Mouse (Mus musculus): Measurements from ENCODE around the gene Itgav. TPM values are rescaled to one million over a fixed set of nuclear protein-coding genes. Genes with fewer than 3 reads are reported as not detected.

Gene Itgav
- polyA plus RNA-seq, 2 experiments: 4.1 to 11.2 TPM

- 40% methylated on average over 9 of the region's 9 CpGs for WGBS (ENCODE audit: insufficient replicate concordance)
- Histone ChIP-seq H3K4me3 (ENCODE audit: insufficient read depth in 1 of 2, low read depth in 2 of 2, low read length in 2 of 2) (no peak overlapping the region), H3K27ac (no peak overlapping the region), H3K9me3 (ENCODE audit: control insufficient read depth, low read length) (no peaks in the 10 kb centered on the region), H3K36me3 (replicated peaks; ENCODE audit: control insufficient read depth, insufficient read depth, low read depth) (no peaks in the 10 kb centered on the region), H3K4me1 (replicated peaks; ENCODE audit: control insufficient read depth in 2 of 2, insufficient read depth in 2 of 2, low read length in 1 of 2) (peaks cover 0 to 11% of the 10 kb centered on the region in 2 experiments; a peak in 2 of 4 replicates), H3K9ac (replicated peaks) (no peak overlapping the region), H3K27me3 (ENCODE audit: control insufficient read depth, insufficient read depth, low read length) (no peaks in the 10 kb centered on the region), H3K4me2 (ENCODE audit: low read depth) (no peak overlapping the region)
- TF ChIP-seq CTCF (IDR thresholded peaks at IDR 0.05; ENCODE audit: low read depth) (no peak), EP300 (IDR thresholded peaks at IDR 0.05; ENCODE audit: low read depth) (no peak)
- DNase-seq (ENCODE audit: low read depth in 3 of 3, low spot score in 3 of 3) (no peak), ATAC-seq (ENCODE audit: insufficient read depth) (no peak)
Observed at GRCm38 (mm10) chr2:83739461-83740124, 15.4 kb downstream of the Itgav start.

DNA sequence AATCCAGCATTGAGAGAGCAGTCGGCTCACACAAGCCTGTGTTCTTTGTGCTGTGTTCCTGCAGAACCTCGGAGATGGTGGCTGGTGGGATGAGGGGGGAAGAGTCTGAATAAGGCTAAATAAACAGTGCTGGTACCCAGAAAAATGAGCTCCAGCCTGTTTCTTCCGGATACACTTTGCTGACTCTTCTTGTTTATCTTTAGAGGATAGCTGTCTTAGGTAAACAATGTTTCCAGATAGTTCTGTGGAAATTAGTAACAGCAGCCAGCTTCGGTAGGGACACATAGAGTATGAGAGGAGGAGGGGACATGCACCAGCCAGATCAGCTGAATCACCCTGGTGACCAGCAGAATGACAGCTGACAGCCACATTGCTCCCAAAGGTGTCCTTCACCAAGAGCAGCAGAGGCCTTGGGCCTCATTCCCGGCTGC, 16.4 kb downstream of the Itgav start:
- no peak for ATAC-seq (ENCODE audit: insufficient read depth)
- TF ChIP-seq CTCF (IDR thresholded peaks at IDR 0.05; ENCODE audit: low read depth) (no peak), EP300 (IDR thresholded peaks at IDR 0.05; ENCODE audit: low read depth) (no peak)
- 38% methylated on average over 5 of the region's 5 CpGs for WGBS (ENCODE audit: insufficient replicate concordance)
- no peak overlapping the region for H3K4me2 ChIP-seq (ENCODE audit: low read depth)
- H3K9me3 ChIP-seq (ENCODE audit: control insufficient read depth, low read length): no peaks in the 10 kb centered on the region
- no peak overlapping the region for H3K27ac ChIP-seq
- no peak for DNase-seq (ENCODE audit: low read depth in 3 of 3, low spot score in 3 of 3)
- no peaks in the 10 kb centered on the region for H3K27me3 ChIP-seq (ENCODE audit: control insufficient read depth, insufficient read depth, low read length)
- H3K9ac ChIP-seq (replicated peaks): no peak overlapping the region
- no peak overlapping the region for H3K4me3 ChIP-seq (ENCODE audit: insufficient read depth in 1 of 2, low read depth in 2 of 2, low read length in 2 of 2)
- H3K4me1 ChIP-seq (replicated peaks; ENCODE audit: control insufficient read depth in 2 of 2, insufficient read depth in 2 of 2, low read length in 1 of 2): peaks cover 0 to 11% of the 10 kb centered on the region in 2 experiments; a peak in 2 of 4 replicates
- no peaks in the 10 kb centered on the region for H3K36me3 ChIP-seq (replicated peaks; ENCODE audit: control insufficient read depth, insufficient read depth, low read depth)

DNA sequence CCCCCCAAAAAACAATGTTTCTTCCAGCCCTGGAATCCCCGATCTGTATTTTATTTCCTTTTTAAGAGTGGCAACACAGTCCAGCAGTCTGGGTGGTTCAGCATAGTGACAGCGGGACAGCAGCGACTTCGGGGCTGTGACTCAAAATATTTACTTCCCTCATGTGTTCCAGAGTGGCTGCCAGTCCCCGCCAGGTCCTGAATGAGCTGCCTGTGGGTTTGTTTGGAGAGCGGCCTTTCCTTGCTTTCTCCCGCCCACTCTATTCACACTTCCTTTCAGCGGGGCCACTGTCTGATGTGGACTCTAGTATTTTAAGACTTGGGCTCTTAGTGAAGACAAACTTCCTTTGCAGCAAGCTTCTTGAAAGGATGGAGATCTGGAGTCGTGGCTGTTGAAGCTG, 18.0 kb downstream of the Itgav start:
- ATAC-seq (ENCODE audit: insufficient read depth) (no peak), DNase-seq (ENCODE audit: low read depth in 3 of 3, low spot score in 3 of 3) (no peak)
- Histone ChIP-seq H3K27ac (no peak overlapping the region), H3K36me3 (replicated peaks; ENCODE audit: control insufficient read depth, insufficient read depth, low read depth) (no peaks in the 10 kb centered on the region), H3K27me3 (ENCODE audit: control insufficient read depth, insufficient read depth, low read length) (no peaks in the 10 kb centered on the region), H3K9me3 (ENCODE audit: control insufficient read depth, low read length) (no peaks in the 10 kb centered on the region), H3K4me2 (ENCODE audit: low read depth) (no peak overlapping the region), H3K9ac (replicated peaks) (no peak overlapping the region), H3K4me3 (ENCODE audit: insufficient read depth in 1 of 2, low read depth in 2 of 2, low read length in 2 of 2) (no peak overlapping the region), H3K4me1 (replicated peaks; ENCODE audit: control insufficient read depth in 2 of 2, insufficient read depth in 2 of 2, low read length in 1 of 2) (peaks cover 0 to 11% of the 10 kb centered on the region in 2 experiments; a peak in 2 of 4 replicates)
- 22% methylated on average over 9 of the region's 9 CpGs for WGBS (ENCODE audit: insufficient replicate concordance)
- TF ChIP-seq CTCF (IDR thresholded peaks at IDR 0.05; ENCODE audit: low read depth) (no peak), EP300 (IDR thresholded peaks at IDR 0.05; ENCODE audit: low read depth) (no peak)

GRCm38 (mm10) chr2:83742836-83743235, 18.6 kb downstream of the Itgav start:
- DNase-seq (ENCODE audit: low read depth in 3 of 3, low spot score in 3 of 3) (no peak), ATAC-seq (ENCODE audit: insufficient read depth) (no peak)
- Histone ChIP-seq H3K4me1 (replicated peaks; ENCODE audit: control insufficient read depth in 2 of 2, insufficient read depth in 2 of 2, low read length in 1 of 2) (peaks cover 0 to 11% of the 10 kb centered on the region in 2 experiments; a peak in 2 of 4 replicates), H3K4me3 (ENCODE audit: insufficient read depth in 1 of 2, low read depth in 2 of 2, low read length in 2 of 2) (no peak overlapping the region), H3K36me3 (replicated peaks; ENCODE audit: control insufficient read depth, insufficient read depth, low read depth) (no peaks in the 10 kb centered on the region), H3K27ac (no peak overlapping the region), H3K9ac (replicated peaks) (no peak overlapping the region), H3K27me3 (ENCODE audit: control insufficient read depth, insufficient read depth, low read length) (no peaks in the 10 kb centered on the region), H3K9me3 (ENCODE audit: control insufficient read depth, low read length) (no peaks in the 10 kb centered on the region), H3K4me2 (ENCODE audit: low read depth) (no peak overlapping the region)
- WGBS (ENCODE audit: insufficient replicate concordance): 58% methylated on average over 2 of the region's 2 CpGs
- TF ChIP-seq EP300 (IDR thresholded peaks at IDR 0.05; ENCODE audit: low read depth) (no peak), CTCF (IDR thresholded peaks at IDR 0.05; ENCODE audit: low read depth) (no peak)

DNA sequence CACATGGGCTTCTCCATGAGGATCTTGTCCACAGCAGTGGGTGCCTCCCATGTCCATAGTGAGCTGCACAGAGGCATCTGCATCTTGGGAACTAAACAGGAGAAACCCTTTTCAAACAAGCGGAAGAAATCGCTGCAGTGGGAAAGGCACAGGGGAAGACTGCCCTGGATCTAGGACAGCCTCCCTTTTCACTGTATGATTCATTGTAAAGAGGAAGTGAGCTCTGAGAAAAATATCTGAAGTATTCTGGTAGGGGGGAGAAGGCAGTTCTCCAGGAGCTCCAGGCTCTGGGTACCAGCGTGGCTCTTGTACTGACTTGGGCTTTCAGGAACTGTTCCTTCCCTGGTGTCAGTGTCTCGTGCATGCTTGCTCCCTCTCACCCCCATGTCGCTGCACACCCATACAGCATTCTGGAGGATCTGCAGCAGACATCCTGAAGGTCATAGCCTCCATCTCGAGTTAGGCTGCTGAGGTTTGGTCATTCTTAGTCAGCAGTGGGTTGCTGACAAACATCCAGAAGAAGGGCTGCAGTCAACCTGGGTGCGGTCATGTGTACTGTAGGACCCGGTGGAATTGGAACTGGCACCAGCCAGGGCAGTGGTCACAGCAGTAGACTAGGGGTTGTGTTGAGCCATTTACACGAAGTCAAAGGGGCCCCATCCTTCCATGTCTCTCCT, 20.2 kb downstream of the Itgav start:
- H3K9ac ChIP-seq (replicated peaks): no peak overlapping the region
- no peak for TF ChIP-seq EP300 (IDR thresholded peaks at IDR 0.05; ENCODE audit: low read depth)
- TF ChIP-seq CTCF (IDR thresholded peaks at IDR 0.05; ENCODE audit: low read depth): no peak
- DNase-seq (ENCODE audit: low read depth in 3 of 3, low spot score in 3 of 3) (no peak), ATAC-seq (ENCODE audit: insufficient read depth) (no peak)
- H3K36me3 ChIP-seq (replicated peaks; ENCODE audit: control insufficient read depth, insufficient read depth, low read depth): no peaks in the 10 kb centered on the region
- no peaks in the 10 kb centered on the region for H3K27me3 ChIP-seq (ENCODE audit: control insufficient read depth, insufficient read depth, low read length)
- no peaks in the 10 kb centered on the region for H3K9me3 ChIP-seq (ENCODE audit: control insufficient read depth, low read length)
- no peak overlapping the region for H3K4me2 ChIP-seq (ENCODE audit: low read depth)
- no peak overlapping the region for H3K27ac ChIP-seq
- no peak overlapping the region for H3K4me3 ChIP-seq (ENCODE audit: insufficient read depth in 1 of 2, low read depth in 2 of 2, low read length in 2 of 2)
- H3K4me1 ChIP-seq (replicated peaks; ENCODE audit: control insufficient read depth in 2 of 2, insufficient read depth in 2 of 2, low read length in 1 of 2): peaks cover 0 to 9% of the 10 kb centered on the region in 2 experiments; a peak in 2 of 4 replicates
- 45% methylated on average over 9 of the region's 9 CpGs for WGBS (ENCODE audit: insufficient replicate concordance)
